In genomic region chr14:8063835-8064785, GRCm38 (mm10) we compare ENCODE assay signal across 18 mouse cellular contexts. TPM values are rescaled to one million over a fixed set of nuclear protein-coding genes. Genes with fewer than 3 reads are reported as not detected.
DNase-seq lines count a peak whose midpoint lies in the region; ATAC-seq and TF ChIP-seq lines count a peak whose summit lies in the region.
"Had no signal": no experiment of that assay in that cellular context is flagged by ENCODE, and none has a peak within 500 bp of the region (broad histone marks: within the 10 kb centered on the region; RNA-seq: fewer than 3 reads in every experiment).

No protein-coding gene starts in this region.

- H3K9me3 ChIP-seq in hindbrain, embryonic 10.5 days = no peaks in the 10 kb centered on the region
- H3K9me3 ChIP-seq in hindbrain, embryonic 11.5 days (ENCODE audit: control insufficient read depth, low read length) = no peaks in the 10 kb centered on the region
- H3K9me3 ChIP-seq in stomach, embryonic 15.5 days = no peaks in the 10 kb centered on the region
- no peaks in the 10 kb centered on the region for H3K9me3 ChIP-seq in stomach, postnatal 0 days (ENCODE audit: control insufficient read depth, low read length)
- H3K9me3 ChIP-seq: embryonic facial prominence, embryonic 13.5 days; limb, embryonic 13.5 days had no signal

- H3K4me1 ChIP-seq in hindbrain, embryonic 10.5 days (replicated peaks) = peaks cover 17% of the 10 kb centered on the region
- H3K4me1 ChIP-seq in hindbrain, embryonic 11.5 days (replicated peaks; ENCODE audit: control insufficient read depth, insufficient read depth, low read length) = peaks cover 3% of the 10 kb centered on the region; the same call in 1 of the 2 replicates
- no peaks in the 10 kb centered on the region for H3K4me1 ChIP-seq in stomach, embryonic 15.5 days
- no peaks in the 10 kb centered on the region for H3K4me1 ChIP-seq in stomach, postnatal 0 days (replicated peaks; ENCODE audit: control insufficient read depth, insufficient read depth)

- no peaks in the 10 kb centered on the region for H3K27me3 ChIP-seq in hindbrain, embryonic 10.5 days (ENCODE audit: insufficient read depth, poor library complexity, severe bottlenecking)
- no peaks in the 10 kb centered on the region for H3K27me3 ChIP-seq in hindbrain, embryonic 11.5 days (ENCODE audit: control insufficient read depth, insufficient read depth, low read length)
- no peaks in the 10 kb centered on the region for H3K27me3 ChIP-seq in stomach, embryonic 15.5 days (replicated peaks)
- H3K27me3 ChIP-seq in stomach, postnatal 0 days (ENCODE audit: control insufficient read depth, insufficient read depth, low read length) = no peaks in the 10 kb centered on the region
- H3K27me3 ChIP-seq: embryonic facial prominence, embryonic 13.5 days; limb, embryonic 13.5 days had no signal

- no peak overlapping the region for H3K4me3 ChIP-seq in hindbrain, embryonic 10.5 days
- no peak overlapping the region for H3K4me3 ChIP-seq in hindbrain, embryonic 11.5 days (ENCODE audit: low read depth, low read length)
- no peak overlapping the region for H3K4me3 ChIP-seq in stomach, embryonic 15.5 days (replicated peaks)
- H3K4me3 ChIP-seq in stomach, postnatal 0 days (ENCODE audit: low read depth, low read length) = no peak overlapping the region
- H3K4me3 ChIP-seq: embryonic facial prominence, embryonic 13.5 days; limb, embryonic 13.5 days; myocyte had no signal

- TF ChIP-seq CTCF in stomach, postnatal 0 days (IDR thresholded peaks at IDR 0.05; ENCODE audit: low read depth) = no peak

- no peak overlapping the region for H3K9ac ChIP-seq in hindbrain, embryonic 11.5 days (ENCODE audit: low read depth, low read length)
- no peak overlapping the region for H3K9ac ChIP-seq in stomach, embryonic 15.5 days
- no peak overlapping the region for H3K9ac ChIP-seq in stomach, postnatal 0 days (ENCODE audit: low read length)
- H3K9ac ChIP-seq: embryonic facial prominence, embryonic 13.5 days; forebrain, postnatal 0 days; limb, embryonic 13.5 days had no signal

- H3K4me2 ChIP-seq in hindbrain, embryonic 11.5 days (replicated peaks; ENCODE audit: low read depth, low read length) = no peak overlapping the region
- no peak overlapping the region for H3K4me2 ChIP-seq in stomach, embryonic 15.5 days
- H3K4me2 ChIP-seq in stomach, postnatal 0 days (replicated peaks; ENCODE audit: low read depth) = no peak overlapping the region
- H3K4me2 ChIP-seq: embryonic facial prominence, embryonic 13.5 days; limb, embryonic 13.5 days had no signal

- WGBS in hindbrain, embryonic 10.5 days = 92% methylated on average over 8 of the region's 8 CpGs
- WGBS in hindbrain, embryonic 11.5 days = 89% methylated on average over 8 of the region's 8 CpGs
- 82% methylated on average over 8 of the region's 8 CpGs for WGBS in stomach, embryonic 15.5 days
- 83% methylated on average over 8 of the region's 8 CpGs for WGBS in stomach, postnatal 0 days

- peak overlapping the region; percentile 14; the same call in 1 of the 2 replicates for H3K27ac ChIP-seq in hindbrain, embryonic 10.5 days
- H3K27ac ChIP-seq in hindbrain, embryonic 11.5 days (ENCODE audit: low read depth, low read length) = no peak overlapping the region
- no peak overlapping the region for H3K27ac ChIP-seq in stomach, embryonic 15.5 days
- no peak overlapping the region for H3K27ac ChIP-seq in stomach, postnatal 0 days (replicated peaks)
- H3K27ac ChIP-seq: embryonic facial prominence, embryonic 13.5 days had no signal

- TF ChIP-seq EP300 in stomach, postnatal 0 days (optimal IDR thresholded peaks at IDR 0.05) = no peak

- no peaks in the 10 kb centered on the region for H3K36me3 ChIP-seq in hindbrain, embryonic 10.5 days
- H3K36me3 ChIP-seq in hindbrain, embryonic 11.5 days (ENCODE audit: control insufficient read depth, insufficient read depth, low read length) = no peaks in the 10 kb centered on the region
- H3K36me3 ChIP-seq in stomach, embryonic 15.5 days = no peaks in the 10 kb centered on the region
- H3K36me3 ChIP-seq in stomach, postnatal 0 days (ENCODE audit: control insufficient read depth, insufficient read depth, low read length) = no peaks in the 10 kb centered on the region
- H3K36me3 ChIP-seq: embryonic facial prominence, embryonic 13.5 days; limb, embryonic 13.5 days had no signal

- DNase-seq in hindbrain, embryonic 10.5 days (ENCODE audit: low spot score) = no peak
- no peak for DNase-seq in hindbrain, embryonic 11.5 days (ENCODE audit: low spot score)
- no peak for DNase-seq in stomach, postnatal 0 days (ENCODE audit: low spot score)
- DNase-seq in gastrocnemius, postnatal 4 days (ENCODE audit: low spot score in 2 of 2) = no peak
- DNase-seq in ovary, postnatal 14 days (ENCODE audit: low spot score) = no peak
- DNase-seq: adrenal gland, postnatal 36 days; cerebellum, adult 11-12 months; forebrain, postnatal 0 days; gastrocnemius, postnatal 14 days; kidney, postnatal 10 days; lung, postnatal 4 days had no signal

- ATAC-seq in hindbrain, embryonic 11.5 days (ENCODE audit: low FRiP score) = no peak
- 0 out of 2 replicates have a peak, but pooled peaks have one; percentile 22 for ATAC-seq in stomach, embryonic 15.5 days (ENCODE audit: insufficient read depth, low FRiP score, low read depth)
- ATAC-seq in stomach, postnatal 0 days (ENCODE audit: low FRiP score, low TSS enrichment) = no peak
- ATAC-seq in granulocyte monocyte progenitor cell, adult 5-6 weeks (replicated peaks; ENCODE audit: poor library complexity, severe bottlenecking) = peak; percentile 53
- ATAC-seq in megakaryocyte-erythroid progenitor cell, adult 5-6 weeks (replicated peaks; ENCODE audit: low FRiP score, low TSS enrichment, poor library complexity, severe bottlenecking) = peak; percentile 91
- ATAC-seq: inflammation-experienced regulatory T-cells, adult 6 months had no signal

RNA-seq across cellular contexts. Expression of gene Rpp14, which starts 16.1 kb away (rescaled TPM):
- 47.1 and 50.6 TPM in 2 replicates for polyA plus RNA-seq in hindbrain, embryonic 10.5 days (2016; fragmentation: Nextera tagmentation; extraction: Ambion mirVana)
- polyA plus RNA-seq in hindbrain, embryonic 11.5 days (2014; fragmentation: Nextera tagmentation; extraction: Ambion mirVana) = 56.9 and 61.0 TPM in 2 replicates
- 48.8 and 52.3 TPM in 2 replicates for polyA plus RNA-seq in stomach, embryonic 15.5 days (2015; fragmentation: Nextera tagmentation; extraction: Ambion mirVana)
- 32.6 and 35.0 TPM in 2 replicates for polyA plus RNA-seq in stomach, postnatal 0 days (2015; fragmentation: Nextera tagmentation; extraction: Ambion mirVana)
- 35.5 and 43.7 TPM in 2 replicates for total RNA-seq in granulocyte monocyte progenitor cell, adult 5-6 weeks (2014; fragmentation: Nextera tagmentation)
- total RNA-seq in granulocyte monocyte progenitor cell, adult 5-6 weeks (2017) = 62.6 and 72.8 TPM in 2 replicates
- 33.0 and 33.6 TPM in 2 replicates for total RNA-seq in megakaryocyte-erythroid progenitor cell, adult 5-6 weeks (2014; fragmentation: Nextera tagmentation)
- 76.5 and 88.3 TPM in 2 replicates for total RNA-seq in megakaryocyte-erythroid progenitor cell, adult 5-6 weeks (2017)
- 10 to 100 TPM; 18.0 to 21.9 TPM for total RNA-seq in gastrocnemius, postnatal 4 days (2021)

RNA-seq across cellular contexts. Expression of gene Pxk, which starts 33.9 kb away (rescaled TPM):
- polyA plus RNA-seq in hindbrain, embryonic 10.5 days (2016; fragmentation: Nextera tagmentation; extraction: Ambion mirVana) = 19.8 and 23.8 TPM in 2 replicates
- 32.4 and 36.4 TPM in 2 replicates for polyA plus RNA-seq in hindbrain, embryonic 11.5 days (2014; fragmentation: Nextera tagmentation; extraction: Ambion mirVana)
- polyA plus RNA-seq in stomach, embryonic 15.5 days (2015; fragmentation: Nextera tagmentation; extraction: Ambion mirVana) = 39.0 and 39.6 TPM in 2 replicates
- 29.4 TPM in 2 replicates for polyA plus RNA-seq in stomach, postnatal 0 days (2015; fragmentation: Nextera tagmentation; extraction: Ambion mirVana)
- 34.1 and 40.7 TPM in 2 replicates for total RNA-seq in granulocyte monocyte progenitor cell, adult 5-6 weeks (2014; fragmentation: Nextera tagmentation)
- 25.6 and 30.0 TPM in 2 replicates for total RNA-seq in granulocyte monocyte progenitor cell, adult 5-6 weeks (2017)
- 6.7 and 13.2 TPM in 2 replicates for total RNA-seq in megakaryocyte-erythroid progenitor cell, adult 5-6 weeks (2014; fragmentation: Nextera tagmentation)
- 4.1 and 4.8 TPM in 2 replicates for total RNA-seq in megakaryocyte-erythroid progenitor cell, adult 5-6 weeks (2017)
- total RNA-seq in gastrocnemius, postnatal 4 days (2021) = 10 to 100 TPM; 17.3 to 17.4 TPM

Comparison
In these comparisons a context has a peak if more than half of its experiments do, and no peak if none do; other contexts are left out.
1. ATAC-seq: peak in stomach, embryonic 15.5 days (single experiment), granulocyte monocyte progenitor cell, adult 5-6 weeks (single experiment) and megakaryocyte-erythroid progenitor cell, adult 5-6 weeks (single experiment); none in hindbrain, embryonic 11.5 days (single experiment) and stomach, postnatal 0 days (single experiment).